ENCODE assay signal across 8 mouse cellular contexts in the genomic region with DNA sequence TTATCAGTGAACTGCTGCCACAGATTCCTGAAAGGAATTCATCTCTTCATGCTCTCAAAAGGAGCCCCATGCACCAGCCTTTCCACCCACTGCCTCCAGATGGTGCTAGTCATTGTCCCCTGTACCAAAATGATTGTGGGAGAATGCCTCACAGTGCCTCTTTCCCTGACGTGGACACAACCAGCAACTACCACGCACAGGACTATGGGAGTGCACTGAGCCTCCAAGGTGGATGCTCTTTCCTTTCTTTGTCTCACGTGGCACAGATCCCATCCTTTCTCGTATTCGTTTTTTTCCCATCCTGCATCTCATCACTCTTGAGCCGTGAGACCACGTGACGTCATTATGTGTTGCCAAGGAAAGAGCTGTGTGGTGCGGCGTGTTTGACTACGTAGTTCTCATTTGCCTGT.
DNase-seq lines count a peak whose midpoint lies in the region; ATAC-seq lines count a peak whose summit lies in the region.

No protein-coding gene starts in this region.

- intact Hi-C loops in heart, postnatal 10 days (cut with DNase I): loop anchor here (1.0 kb wide), 1 partner anchor 138 kb away; the partner anchor contains the start of gene Ccdc110

- 0 out of 2 replicates have a peak overlapping the region, but pooled peaks have one; percentile 3 for H3K4me2 ChIP-seq in embryonic facial prominence, embryonic 15.5 days (replicated peaks)
- peak overlapping the region; percentile 9; the same call in 1 of the 2 replicates for H3K4me2 ChIP-seq in stomach, embryonic 16.5 days (ENCODE audit: low read depth, low read length)

- no peaks in the 10 kb centered on the region for H3K27me3 ChIP-seq in embryonic facial prominence, embryonic 15.5 days
- no peaks in the 10 kb centered on the region for H3K27me3 ChIP-seq in stomach, embryonic 16.5 days (ENCODE audit: control insufficient read depth, insufficient read depth, low read length)

- H3K9ac ChIP-seq in embryonic facial prominence, embryonic 15.5 days: no peak overlapping the region
- no peak overlapping the region for H3K9ac ChIP-seq in stomach, embryonic 16.5 days (ENCODE audit: low read length)

- H3K9me3 ChIP-seq in embryonic facial prominence, embryonic 15.5 days (replicated peaks): no peaks in the 10 kb centered on the region
- H3K9me3 ChIP-seq in stomach, embryonic 16.5 days (replicated peaks; ENCODE audit: control insufficient read depth, low read length): no peaks in the 10 kb centered on the region

- DNase-seq in adrenal gland, adult (ENCODE audit: inconsistent age in 2 of 2, low spot score in 1 of 2): peak; percentile 34 to 75
- no peak for DNase-seq in adrenal gland, postnatal 4 days (ENCODE audit: low spot score in 2 of 2)
- DNase-seq in ZHBTc4 (ENCODE audit: low read depth, low spot score): peak; percentile 81
- peak; percentile 66 to 76 for DNase-seq in heart, postnatal 10 days
- DNase-seq in layer of hippocampus, adult 9-10 months (ENCODE audit: low spot score): peak; percentile 57

- no peaks in the 10 kb centered on the region for H3K4me1 ChIP-seq in embryonic facial prominence, embryonic 15.5 days
- no peaks in the 10 kb centered on the region for H3K4me1 ChIP-seq in stomach, embryonic 16.5 days (ENCODE audit: control insufficient read depth, insufficient read depth, low read length)

- H3K36me3 ChIP-seq in embryonic facial prominence, embryonic 15.5 days: no peaks in the 10 kb centered on the region
- no peaks in the 10 kb centered on the region for H3K36me3 ChIP-seq in stomach, embryonic 16.5 days (ENCODE audit: control insufficient read depth, insufficient read depth, low read length)

- 55% methylated on average over 11 of the region's 11 CpGs for WGBS in embryonic facial prominence, embryonic 15.5 days
- 57% methylated on average over 11 of the region's 11 CpGs for WGBS in stomach, embryonic 16.5 days

- ATAC-seq in embryonic facial prominence, embryonic 15.5 days (ENCODE audit: insufficient number of reproducible peaks, low FRiP score, low TSS enrichment, low read depth): no peak
- peak; percentile 63 for ATAC-seq in megakaryocyte progenitor cell, adult 5-6 weeks (replicated peaks; ENCODE audit: poor library complexity)
- 0 out of 2 replicates have a peak, but pooled peaks have one; percentile 44 for ATAC-seq in stomach, embryonic 16.5 days (ENCODE audit: insufficient read depth, low FRiP score)

- no peak overlapping the region for H3K4me3 ChIP-seq in embryonic facial prominence, embryonic 15.5 days (replicated peaks)
- H3K4me3 ChIP-seq in stomach, embryonic 16.5 days (replicated peaks; ENCODE audit: low read length): no peak overlapping the region; the same call in 1 of the 2 replicates

- H3K27ac ChIP-seq in embryonic facial prominence, embryonic 15.5 days (replicated peaks): no peak overlapping the region
- H3K27ac ChIP-seq in stomach, embryonic 16.5 days (ENCODE audit: low read length): no peak overlapping the region

Comparison
In these comparisons a context has a peak if more than half of its experiments do, and no peak if none do; other contexts are left out.
1. DNase-seq: peak in adrenal gland, adult (2 of 2), ZHBTc4 (single experiment), heart, postnatal 10 days (2 of 2) and layer of hippocampus, adult 9-10 months (single experiment); none in adrenal gland, postnatal 4 days (0 of 2).